Comparison of ENCODE assay signal across 7 mouse cellular contexts in the genomic region with DNA sequence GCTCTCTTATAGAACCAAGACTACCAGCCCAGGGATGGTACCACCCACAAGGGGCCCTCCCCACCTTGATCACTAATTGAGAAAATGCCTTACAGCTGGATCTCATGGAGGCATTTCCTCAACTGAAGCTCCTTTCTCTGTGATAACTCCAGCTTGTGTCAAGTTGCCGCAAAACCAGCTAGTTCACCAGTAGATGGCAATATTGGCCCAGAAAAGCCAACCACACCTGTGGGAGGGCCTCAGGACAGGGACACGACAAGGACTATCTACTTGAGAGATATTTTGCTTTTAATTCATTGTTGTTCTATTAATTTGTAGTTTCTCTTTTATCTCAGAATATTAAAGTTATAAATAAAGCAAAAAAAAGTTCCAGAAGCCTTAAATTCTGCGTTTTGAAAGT.
DNase-seq lines count a peak whose midpoint lies in the region; ATAC-seq and TF ChIP-seq lines count a peak whose summit lies in the region.
"Not testable (repeated sequence)": the region's sequence is repeated elsewhere in the genome, so short reads cannot be mapped to it uniquely, and the experiment has no call there.

No protein-coding gene starts in this region.

- TF ChIP-seq CTCF in left cerebral cortex, adult 2 months (IDR thresholded peaks at IDR 0.05) = peak; percentile 65

- H3K4me3 ChIP-seq in left cerebral cortex, adult 2 months; midbrain, embryonic 10.5 days: not testable (repeated sequence)

- ATAC-seq in common myeloid progenitor, adult 5-6 weeks (replicated peaks; ENCODE audit: low read depth, poor library complexity, severe bottlenecking) = 0 out of 2 replicates have a peak, but pooled peaks have one; percentile 52

- not testable (repeated sequence) for H3K9me3 ChIP-seq in midbrain, embryonic 10.5 days (replicated peaks)

- H3K4me1 ChIP-seq in midbrain, embryonic 10.5 days = not testable (repeated sequence)

- not testable (repeated sequence) for H3K27me3 ChIP-seq in midbrain, embryonic 10.5 days (ENCODE audit: low read depth, poor library complexity, severe bottlenecking)

- 19% methylated on average over 3 of the region's 3 CpGs for WGBS in midbrain, embryonic 10.5 days

- H3K27ac ChIP-seq in left cerebral cortex, adult 2 months; midbrain, embryonic 10.5 days (replicated peaks): not testable (repeated sequence)

- DNase-seq in adrenal gland, adult 18-20 months (ENCODE audit: low spot score in 2 of 2) = peak; percentile 28 to 44
- peak; percentile 27 for DNase-seq in gastrocnemius, postnatal 10 days
- peak; percentile 48 for DNase-seq in kidney, adult 18-20 months
- peak; percentile 45 to 68 for DNase-seq in left cerebral cortex, adult 2 months (ENCODE audit: extremely low spot score in 1 of 2, low spot score in 2 of 2)
- DNase-seq in midbrain, embryonic 10.5 days (ENCODE audit: low spot score) = peak; percentile 53
- DNase-seq in right cerebral cortex, postnatal 14 days = peak; percentile 35

- not testable (repeated sequence) for H3K36me3 ChIP-seq in midbrain, embryonic 10.5 days

- intact Hi-C loops in left cerebral cortex, adult 2 months (cut with DNase I) = loop anchor here (1.0 to 10.0 kb wide), 4 partner anchors 197 to 543 kb away; partner anchors contain the start of gene E030030I06Rik
